Mouse (Mus musculus) liver, embryonic 13.5 days (tissue): ENCODE data around the gene Milr1. TPM values are rescaled to one million over a fixed set of nuclear protein-coding genes. Genes with fewer than 3 reads are reported as not detected.

Source experiments
- ATAC-seq: fragments of 200-750 bp; cut with Nextera tagmentation; 2 replicates; pipeline ENCODE4 v1.8.0; 2017; ENCODE audit warnings: low read depth, mild to moderate bottlenecking, moderate number of reproducible peaks, moderate library complexity
- DNase-seq: peaks from one replicate; pipeline ENCODE4 v3.0.0; 2022
- H3K27ac ChIP-seq: fragments of 300-500 bp; sonication (generic); 2 replicates; pipeline ENCODE4 v1.5.1; 2015; ENCODE audit warnings: moderate library complexity, mild to moderate bottlenecking, inconsistent platforms
- H3K27me3 ChIP-seq: fragments of 300-500 bp; sonication (generic); 2 replicates; pipeline ENCODE4 v1.6.1; 2015; ENCODE audit warnings: mild to moderate bottlenecking, inconsistent platforms
- H3K36me3 ChIP-seq: fragments of 300-500 bp; sonication (generic); 2 replicates; pipeline ENCODE4 v1.6.1; 2015; ENCODE audit warnings: mild to moderate bottlenecking, inconsistent platforms
- H3K4me1 ChIP-seq: fragments of 300-500 bp; sonication (generic); replicated peaks from 2 replicates; pipeline ENCODE4 v1.6.1; 2015; ENCODE audit warnings: inconsistent platforms
- H3K4me2 ChIP-seq: fragments of 300-500 bp; sonication (generic); 2 replicates; pipeline ENCODE4 v1.6.1; 2015; ENCODE audit warnings: inconsistent platforms, mild to moderate bottlenecking, moderate library complexity
- H3K4me3 ChIP-seq: fragments of 300-500 bp; sonication (generic); replicated peaks from 2 replicates; pipeline ENCODE4 v1.5.1; 2015; ENCODE audit warnings: mild to moderate bottlenecking, inconsistent platforms
- H3K9ac ChIP-seq: fragments of 300-500 bp; sonication (generic); 2 replicates; pipeline ENCODE4 v1.6.1; 2015; ENCODE audit warnings: mild to moderate bottlenecking, inconsistent platforms
- H3K9me3 ChIP-seq: fragments of 300-500 bp; sonication (generic); replicated peaks from 2 replicates; pipeline ENCODE4 v1.6.1; 2016; ENCODE audit warnings: inconsistent platforms
- WGBS: fragments of 180-500 bp; shearing (Covaris S2); methylation state at CpG from one replicate; pipeline ENCODE4 v1.1.7; 2015; ENCODE audit not compliant: insufficient replicate concordance; 5-methylcytosine and 5-hydroxymethylcytosine counted together
- polyA plus RNA-seq: library from polyadenylated mRNA; unstranded; fragments of >200 nt; fragmentation: Nextera tagmentation; extraction: Ambion mirVana; gene quantifications from 2 replicates; pipeline ENCODE4 v1.2.1, GENCODE M21; 2015

Gene Milr1
- polyA plus RNA-seq = 2.6 and 2.7 TPM in 2 replicates

- DNase-seq = no peak
- Histone ChIP-seq H3K4me1 (peaks cover 20% of the 10 kb centered on the region), H3K9ac (no peak within 1 kb of the TSS), H3K36me3 (no peaks in the 10 kb centered on the region), H3K4me3 (peak within 1 kb of the TSS; percentile 11), H3K4me2 (peak within 1 kb of the TSS; percentile 26), H3K27me3 (0 out of 2 replicates have a peak, but pooled peaks cover 8% of the 10 kb centered on the region), H3K27ac (peak within 1 kb of the TSS; percentile 45), H3K9me3 (no peaks in the 10 kb centered on the region)
- no peak for ATAC-seq
- WGBS = 27% methylated on average over 17 of the region's 17 CpGs
Measured at GRCm38 (mm10) chr11:106751039-106752018, at the start of gene Milr1. TSS of gene Milr1 (plus strand) at chr11:106751226.

GRCm38 (mm10) chr11:106701589-106701988 is 49.4 kb upstream of the Milr1 start:
- ATAC-seq (no peak), DNase-seq (no peak)
- Histone ChIP-seq H3K27me3 (no peaks in the 10 kb centered on the region), H3K36me3 (no peaks in the 10 kb centered on the region), H3K27ac (no peak overlapping the region; the same call in 1 of the 2 replicates), H3K4me1 (peaks cover 14% of the 10 kb centered on the region; the same call in 1 of the 2 replicates), H3K4me2 (no peak overlapping the region), H3K9ac (no peak overlapping the region), H3K9me3 (no peaks in the 10 kb centered on the region), H3K4me3 (no peak overlapping the region)
- 37% methylated on average over 9 of the region's 9 CpGs for WGBS

GRCm38 (mm10) chr11:106702584-106702983 is 48.4 kb upstream of the Milr1 start:
- Histone ChIP-seq H3K9ac (no peak overlapping the region), H3K4me2 (no peak overlapping the region), H3K36me3 (no peaks in the 10 kb centered on the region), H3K27ac (no peak overlapping the region; the same call in 1 of the 2 replicates), H3K4me1 (peaks cover 14% of the 10 kb centered on the region; the same call in 1 of the 2 replicates), H3K9me3 (no peaks in the 10 kb centered on the region), H3K4me3 (no peak overlapping the region), H3K27me3 (no peaks in the 10 kb centered on the region)
- no peak for ATAC-seq
- WGBS = 69% methylated on average over 3 of the region's 3 CpGs
- no peak for DNase-seq

GRCm38 (mm10) chr11:106703931-106704330 is 47.1 kb upstream of the Milr1 start:
- H3K9me3 ChIP-seq = no peaks in the 10 kb centered on the region
- H3K9ac ChIP-seq = no peak overlapping the region
- H3K4me3 ChIP-seq = no peak overlapping the region
- no peak for ATAC-seq
- no peak overlapping the region for H3K27ac ChIP-seq
- H3K27me3 ChIP-seq = no peaks in the 10 kb centered on the region
- DNase-seq = no peak
- H3K4me2 ChIP-seq = no peak overlapping the region
- H3K4me1 ChIP-seq = peaks cover 14% of the 10 kb centered on the region; the same call in 1 of the 2 replicates
- H3K36me3 ChIP-seq = no peaks in the 10 kb centered on the region
- 68% methylated on average over 7 of the region's 7 CpGs for WGBS

GRCm38 (mm10) chr11:106704399-106705111 is 46.5 kb upstream of the Milr1 start:
- no peak for DNase-seq
- no peaks in the 10 kb centered on the region for H3K9me3 ChIP-seq
- H3K4me3 ChIP-seq = no peak overlapping the region
- WGBS = 52% methylated on average over 9 of the region's 9 CpGs
- H3K4me2 ChIP-seq = no peak overlapping the region
- H3K36me3 ChIP-seq = no peaks in the 10 kb centered on the region
- ATAC-seq = no peak
- peaks cover 17% of the 10 kb centered on the region for H3K4me1 ChIP-seq
- no peak overlapping the region for H3K27ac ChIP-seq
- no peak overlapping the region for H3K9ac ChIP-seq
- no peaks in the 10 kb centered on the region for H3K27me3 ChIP-seq

- H3K9me3 ChIP-seq = no peaks in the 10 kb centered on the region
- no peaks in the 10 kb centered on the region for H3K36me3 ChIP-seq
- no peak overlapping the region for H3K9ac ChIP-seq
- no peak overlapping the region for H3K27ac ChIP-seq
- H3K4me2 ChIP-seq = no peak overlapping the region
- no peaks in the 10 kb centered on the region for H3K27me3 ChIP-seq
- no peak overlapping the region for H3K4me3 ChIP-seq
- ATAC-seq (no peak), DNase-seq (no peak)
- 17% methylated on average over 4 of the region's 4 CpGs for WGBS
- peaks cover 18% of the 10 kb centered on the region for H3K4me1 ChIP-seq
Measured at GRCm38 (mm10) chr11:106706212-106706611, 44.8 kb upstream of the Milr1 start.

- Histone ChIP-seq H3K4me3 (no peak overlapping the region), H3K4me1 (peaks cover 15% of the 10 kb centered on the region), H3K36me3 (no peaks in the 10 kb centered on the region), H3K27me3 (no peaks in the 10 kb centered on the region), H3K4me2 (no peak overlapping the region), H3K27ac (no peak overlapping the region), H3K9ac (no peak overlapping the region), H3K9me3 (no peaks in the 10 kb centered on the region)
- ATAC-seq (no peak), DNase-seq (no peak)
- WGBS = 70% methylated on average over 8 of the region's 8 CpGs
Measured at GRCm38 (mm10) chr11:106707085-106707484, 43.9 kb upstream of the Milr1 start.

GRCm38 (mm10) chr11:106707866-106708265 is 43.2 kb upstream of the Milr1 start:
- Histone ChIP-seq H3K4me1 (peaks cover 10% of the 10 kb centered on the region; the same call in 1 of the 2 replicates), H3K27me3 (no peaks in the 10 kb centered on the region), H3K9me3 (no peaks in the 10 kb centered on the region), H3K36me3 (no peaks in the 10 kb centered on the region), H3K4me2 (no peak overlapping the region), H3K4me3 (no peak overlapping the region), H3K27ac (no peak overlapping the region), H3K9ac (no peak overlapping the region)
- no peak for ATAC-seq
- WGBS = 56% methylated on average over 3 of the region's 3 CpGs
- DNase-seq = no peak

GRCm38 (mm10) chr11:106709227-106709985 is 41.6 kb upstream of the Milr1 start:
- H3K27me3 ChIP-seq = no peaks in the 10 kb centered on the region
- no peak overlapping the region for H3K27ac ChIP-seq
- H3K4me1 ChIP-seq = peaks cover 7% of the 10 kb centered on the region; the same call in 1 of the 2 replicates
- 62% methylated on average over 15 of the region's 15 CpGs for WGBS
- no peak for DNase-seq
- H3K36me3 ChIP-seq = no peaks in the 10 kb centered on the region
- H3K9me3 ChIP-seq = no peaks in the 10 kb centered on the region
- no peak overlapping the region for H3K4me2 ChIP-seq
- no peak overlapping the region for H3K4me3 ChIP-seq
- ATAC-seq = no peak
- H3K9ac ChIP-seq = no peak overlapping the region

GRCm38 (mm10) chr11:106710789-106711188 is 40.2 kb upstream of the Milr1 start:
- Histone ChIP-seq H3K9ac (no peak overlapping the region), H3K27me3 (no peaks in the 10 kb centered on the region; the same call in 1 of the 2 replicates), H3K9me3 (no peaks in the 10 kb centered on the region), H3K4me1 (peaks cover 11% of the 10 kb centered on the region; the same call in 1 of the 2 replicates), H3K36me3 (no peaks in the 10 kb centered on the region), H3K27ac (no peak overlapping the region), H3K4me3 (no peak overlapping the region), H3K4me2 (no peak overlapping the region)
- WGBS = 56% methylated on average over 5 of the region's 5 CpGs
- DNase-seq = no peak
- no peak for ATAC-seq
